Mouse (Mus musculus) bone marrow, adult 2 months (tissue): ENCODE data around the gene Cpa5.

Source experiments
- CTCF ChIP-seq: fragments of 200-500 bp; IDR thresholded peaks from 2 replicates; pipeline ENCODE4 v1.5.1; 2011; ENCODE audit warnings: low read length, control low read depth; ENCODE audit not compliant: control insufficient read depth, insufficient read depth
- POLR2A ChIP-seq: fragments of 200-500 bp; IDR thresholded peaks from 2 replicates; pipeline ENCODE4 v1.6.1; 2011; ENCODE audit warnings: low read depth, mild to moderate bottlenecking, control low read depth, low read length, borderline replicate concordance; ENCODE audit not compliant: control insufficient read depth

GRCm38 (mm10) chr6:30604342-30604867, 6.4 kb upstream of the Cpa5 start:
- TF ChIP-seq CTCF (no peak), POLR2A (no peak)
